Mouse (Mus musculus) erythroblast, embryonic 14.5 days (primary cell): ENCODE results near the gene Dhrs13. TPM values are rescaled to one million over a fixed set of nuclear protein-coding genes. Genes with fewer than 3 reads are reported as not detected.

ENCODE experiments used
- H3K27me3 ChIP-seq: 2 replicates; pipeline ENCODE4 v1.6.1; 2012; ENCODE audit warnings: inconsistent platforms; ENCODE audit not compliant: control insufficient read depth
- H3K36me3 ChIP-seq: 2 replicates; pipeline ENCODE4 v1.6.1; 2012; ENCODE audit warnings: mild to moderate bottlenecking, inconsistent platforms; ENCODE audit not compliant: control insufficient read depth
- H3K4me1 ChIP-seq: 2 replicates; pipeline ENCODE4 v1.6.1; 2012; ENCODE audit warnings: inconsistent platforms; ENCODE audit not compliant: control insufficient read depth
- H3K4me3 ChIP-seq: replicated peaks from 2 replicates; pipeline ENCODE3; 2012; ENCODE audit warnings: moderate library complexity, mild to moderate bottlenecking, inconsistent platforms
- H3K9me3 ChIP-seq: 2 replicates; pipeline ENCODE4 v1.6.1; 2012; ENCODE audit warnings: low read length, inconsistent platforms, mixed read lengths; ENCODE audit not compliant: control insufficient read depth
- GATA1 ChIP-seq: IDR thresholded peaks from 2 replicates; pipeline ENCODE4 v1.6.1; 2012; ENCODE audit warnings: low read length, inconsistent platforms, mixed read lengths
- TAL1 ChIP-seq: IDR thresholded peaks from 3 replicates; pipeline ENCODE4 v1.6.1; 2012; ENCODE audit warnings: low read length, inconsistent platforms, mixed read lengths
- polyA plus RNA-seq: library from polyadenylated mRNA; stranded (reverse); fragments of >175 nt; gene quantifications from 2 replicates; pipeline ENCODE4 v1.2.3, GENCODE M21; 2012

The Dhrs13 gene
- polyA plus RNA-seq, 1 experiment = 4.7 TPM

GRCm38 (mm10) chr11:78062563-78062962 lies 30.5 kb downstream of the Dhrs13 start:
- Histone ChIP-seq H3K4me1 (peaks cover 94% of the 10 kb centered on the region), H3K27me3 (no peaks in the 10 kb centered on the region), H3K9me3 (no peaks in the 10 kb centered on the region), H3K4me3 (no peak overlapping the region), H3K36me3 (peaks cover 60% of the 10 kb centered on the region)
- TF ChIP-seq GATA1 (no peak), TAL1 (no peak)

GRCm38 (mm10) chr11:78065906-78066305 lies 33.8 kb downstream of the Dhrs13 start:
- peak overlapping the region; percentile 53 for H3K4me3 ChIP-seq
- no peaks in the 10 kb centered on the region for H3K27me3 ChIP-seq
- peaks cover 48% of the 10 kb centered on the region for H3K36me3 ChIP-seq
- TF ChIP-seq GATA1 = peak; percentile 96
- peak; percentile 98 for TF ChIP-seq TAL1
- H3K9me3 ChIP-seq = no peaks in the 10 kb centered on the region
- H3K4me1 ChIP-seq = peaks cover 98% of the 10 kb centered on the region

- peaks cover 97% of the 10 kb centered on the region for H3K4me1 ChIP-seq
- H3K27me3 ChIP-seq = no peaks in the 10 kb centered on the region
- TF ChIP-seq TAL1 (no peak), GATA1 (no peak)
- H3K4me3 ChIP-seq = peak overlapping the region; percentile 53
- peaks cover 48% of the 10 kb centered on the region for H3K36me3 ChIP-seq
- no peaks in the 10 kb centered on the region for H3K9me3 ChIP-seq
Observed at GRCm38 (mm10) chr11:78066641-78067040, 34.6 kb downstream of the Dhrs13 start.

GRCm38 (mm10) chr11:78067566-78067965 lies 35.5 kb downstream of the Dhrs13 start:
- H3K4me3 ChIP-seq = peak overlapping the region; percentile 44
- H3K27me3 ChIP-seq = no peaks in the 10 kb centered on the region
- H3K4me1 ChIP-seq = peaks cover 98% of the 10 kb centered on the region
- no peak for TF ChIP-seq GATA1
- TF ChIP-seq TAL1 = no peak
- H3K36me3 ChIP-seq = peaks cover 55% of the 10 kb centered on the region
- no peaks in the 10 kb centered on the region for H3K9me3 ChIP-seq

GRCm38 (mm10) chr11:78069130-78069529 lies 37.0 kb downstream of the Dhrs13 start:
- no peak for TF ChIP-seq GATA1
- TF ChIP-seq TAL1 = no peak

GRCm38 (mm10) chr11:78069646-78070045 lies 37.6 kb downstream of the Dhrs13 start:
- Histone ChIP-seq H3K27me3 (no peaks in the 10 kb centered on the region), H3K9me3 (no peaks in the 10 kb centered on the region), H3K4me3 (peak overlapping the region; percentile 74), H3K36me3 (peaks cover 70% of the 10 kb centered on the region), H3K4me1 (peaks cover 95% of the 10 kb centered on the region)
- TF ChIP-seq TAL1 (peak; percentile 90), GATA1 (peak; percentile 98)

More at GRCm38 (mm10) chr11:78069130-78069529, 37.0 kb downstream of the Dhrs13 start:
- H3K4me1 ChIP-seq = peaks cover 95% of the 10 kb centered on the region
- peaks cover 70% of the 10 kb centered on the region for H3K36me3 ChIP-seq
- H3K4me3 ChIP-seq = peak overlapping the region; percentile 74
- no peaks in the 10 kb centered on the region for H3K9me3 ChIP-seq
- H3K27me3 ChIP-seq = no peaks in the 10 kb centered on the region

- H3K4me1 ChIP-seq = peaks cover 94% of the 10 kb centered on the region
- TF ChIP-seq GATA1 (no peak), TAL1 (no peak)
- no peaks in the 10 kb centered on the region for H3K27me3 ChIP-seq
- H3K9me3 ChIP-seq = no peaks in the 10 kb centered on the region
- H3K4me3 ChIP-seq = peak overlapping the region; percentile 74
- peaks cover 86% of the 10 kb centered on the region for H3K36me3 ChIP-seq
Observed at GRCm38 (mm10) chr11:78071938-78072337, 39.9 kb downstream of the Dhrs13 start.

- no peaks in the 10 kb centered on the region for H3K27me3 ChIP-seq
- H3K4me1 ChIP-seq = peaks cover 92% of the 10 kb centered on the region
- peak overlapping the region; percentile 74 for H3K4me3 ChIP-seq
- no peak for TF ChIP-seq TAL1
- TF ChIP-seq GATA1 = no peak
- H3K9me3 ChIP-seq = no peaks in the 10 kb centered on the region
- H3K36me3 ChIP-seq = peaks cover 86% of the 10 kb centered on the region
Observed at GRCm38 (mm10) chr11:78072425-78073130, 40.5 kb downstream of the Dhrs13 start.

GRCm38 (mm10) chr11:78073577-78074276 lies 41.6 kb downstream of the Dhrs13 start:
- H3K4me3 ChIP-seq = peak overlapping the region; percentile 74
- peaks cover 89% of the 10 kb centered on the region for H3K4me1 ChIP-seq
- TF ChIP-seq TAL1 = no peak
- TF ChIP-seq GATA1 = no peak
- H3K27me3 ChIP-seq = no peaks in the 10 kb centered on the region
- H3K9me3 ChIP-seq = no peaks in the 10 kb centered on the region
- peaks cover 89% of the 10 kb centered on the region for H3K36me3 ChIP-seq
